Mouse (Mus musculus) neural tube, embryonic 13.5 days (tissue): ENCODE results near the gene Znrf4. TPM values are rescaled to one million over a fixed set of nuclear protein-coding genes. Genes with fewer than 3 reads are reported as not detected.
A peak's percentile ranks its signal among the peaks of the same experiment; 100 is the strongest.

Experiments used
- ATAC-seq: fragments of 200-750 bp; cut with Nextera tagmentation; 2 replicates; pipeline ENCODE4 v1.8.0; 2017; ENCODE audit warnings: low read depth, mild to moderate bottlenecking, moderate TSS enrichment, moderate library complexity
- H3K27ac ChIP-seq: fragments of 300-500 bp; sonication (generic); replicated peaks from 2 replicates; pipeline ENCODE4 v1.5.1; 2015; ENCODE audit warnings: moderate library complexity, mild to moderate bottlenecking, inconsistent platforms
- H3K27me3 ChIP-seq: fragments of 300-500 bp; sonication (generic); 2 replicates; pipeline ENCODE4 v1.6.1; 2015; ENCODE audit warnings: mild to moderate bottlenecking, inconsistent platforms
- H3K36me3 ChIP-seq: fragments of 300-500 bp; sonication (generic); 2 replicates; pipeline ENCODE4 v1.6.1; 2015; ENCODE audit warnings: mild to moderate bottlenecking, inconsistent platforms
- H3K4me1 ChIP-seq: fragments of 300-500 bp; sonication (generic); replicated peaks from 2 replicates; pipeline ENCODE4 v1.6.1; 2015; ENCODE audit warnings: inconsistent platforms
- H3K4me2 ChIP-seq: fragments of 300-500 bp; sonication (generic); 2 replicates; pipeline ENCODE4 v1.6.1; 2015; ENCODE audit warnings: inconsistent platforms, mild to moderate bottlenecking, moderate library complexity
- H3K4me3 ChIP-seq: fragments of 300-500 bp; sonication (generic); 2 replicates; pipeline ENCODE4 v1.5.1; 2015; ENCODE audit warnings: mild to moderate bottlenecking, inconsistent platforms
- H3K9ac ChIP-seq: fragments of 300-500 bp; sonication (generic); 2 replicates; pipeline ENCODE4 v1.6.1; 2015; ENCODE audit warnings: moderate library complexity, mild to moderate bottlenecking, inconsistent platforms
- H3K9me3 ChIP-seq: fragments of 300-500 bp; sonication (generic); 2 replicates; pipeline ENCODE4 v1.6.1; 2016; ENCODE audit warnings: inconsistent platforms
- WGBS: fragments of 180-500 bp; shearing (Covaris S2); methylation state at CpG from one replicate; pipeline ENCODE4 v1.1.7; 2015; 5-methylcytosine and 5-hydroxymethylcytosine counted together
- polyA plus RNA-seq: library from polyadenylated mRNA; unstranded; fragments of >200 nt; fragmentation: Nextera tagmentation; extraction: Ambion mirVana; gene quantifications from 2 replicates; pipeline ENCODE4 v1.2.1, GENCODE M21; 2015

Gene Znrf4
- polyA plus RNA-seq, 1 experiment from 2014 or later, result not detected

- Histone ChIP-seq H3K4me2 (peak overlapping the region; percentile 65), H3K9ac (peak overlapping the region; percentile 71), H3K9me3 (no peaks in the 10 kb centered on the region), H3K36me3 (peaks cover 16% of the 10 kb centered on the region), H3K27ac (peak overlapping the region; percentile 90), H3K4me3 (peak overlapping the region; percentile 49), H3K27me3 (no peaks in the 10 kb centered on the region), H3K4me1 (peaks cover 89% of the 10 kb centered on the region)
- under 1% methylated on average over 77 of the region's 77 CpGs for WGBS
- ATAC-seq, result peak; percentile 92
Measured at GRCm38 (mm10) chr17:56461771-56462743, 50.2 kb downstream of the Znrf4 start.

Other genes with a start within 250 kb of the Znrf4 start
- gene Ticam1, start 235.6 kb downstream of the Znrf4 start, polyA plus RNA-seq, result 1.5 and 1.7 TPM in 2 replicates
- gene Plin3, start 219.6 kb downstream of the Znrf4 start, polyA plus RNA-seq, result 21.5 and 24.7 TPM in 2 replicates
- gene Arrdc5, start 212.1 kb downstream of the Znrf4 start, polyA plus RNA-seq, result not detected in 2 replicates
- gene Uhrf1, start 209.1 kb downstream of the Znrf4 start, polyA plus RNA-seq, result 20.0 and 27.4 TPM in 2 replicates
- gene Kdm4b, start 186.4 kb downstream of the Znrf4 start, polyA plus RNA-seq, result 72.1 and 77.9 TPM in 2 replicates
- gene Ptprs, start 35.9 kb downstream of the Znrf4 start, polyA plus RNA-seq, result 251 and 260 TPM in 2 replicates
- 1.0 and 1.7 TPM in 2 replicates for gene Gm20219, start 42.0 kb upstream of the Znrf4 start, polyA plus RNA-seq
- gene Safb2, start 72.2 kb upstream of the Znrf4 start, polyA plus RNA-seq, result 67.6 and 77.2 TPM in 2 replicates
- gene Safb, start 72.4 kb upstream of the Znrf4 start, polyA plus RNA-seq, result 104 and 136 TPM in 2 replicates
- 179 and 214 TPM in 2 replicates for gene 2410015M20Rik, start 97.3 kb upstream of the Znrf4 start, polyA plus RNA-seq
- 1,004 and 1,135 TPM in 2 replicates for gene Rpl36, start 101.0 kb upstream of the Znrf4 start, polyA plus RNA-seq
- 40.4 and 44.2 TPM in 2 replicates for gene Lonp1, start 114.5 kb upstream of the Znrf4 start, polyA plus RNA-seq
- gene Catsperd, start 115.7 kb upstream of the Znrf4 start, polyA plus RNA-seq, result 0.90 and 1.7 TPM in 2 replicates
- gene Ranbp3, start 160.9 kb upstream of the Znrf4 start, polyA plus RNA-seq, result 90.7 and 94.7 TPM in 2 replicates
- 542 and 575 TPM in 2 replicates for gene Ndufa11, start 205.3 kb upstream of the Znrf4 start, polyA plus RNA-seq
- 16.3 and 17.5 TPM in 2 replicates for gene Vmac, start 205.6 kb upstream of the Znrf4 start, polyA plus RNA-seq
- 1.1 and 1.7 TPM in 2 replicates for gene Nrtn, start 245.1 kb upstream of the Znrf4 start, polyA plus RNA-seq